Mouse (Mus musculus) midbrain, embryonic 13.5 days (tissue): ENCODE data around the gene Ankrd17. TPM values are rescaled to one million over a fixed set of nuclear protein-coding genes. Genes with fewer than 3 reads are reported as not detected.
A peak's percentile ranks its signal among the peaks of the same experiment; 100 is the strongest.

ENCODE experiments used
- ATAC-seq: fragments of 200-750 bp; cut with Nextera tagmentation; 2 replicates; pipeline ENCODE4 v1.8.0; 2017; ENCODE audit warnings: mild to moderate bottlenecking, moderate TSS enrichment, moderate library complexity
- H3K27ac ChIP-seq: fragments of 300-500 bp; sonication (generic); 2 replicates; pipeline ENCODE4 v1.5.1; 2015; ENCODE audit warnings: inconsistent platforms, mild to moderate bottlenecking, moderate library complexity
- H3K27me3 ChIP-seq: fragments of 300-500 bp; sonication (generic); 2 replicates; pipeline ENCODE4 v1.6.1; 2015; ENCODE audit warnings: mild to moderate bottlenecking, inconsistent platforms
- H3K36me3 ChIP-seq: fragments of 300-500 bp; sonication (generic); 2 replicates; pipeline ENCODE4 v1.6.1; 2015; ENCODE audit warnings: mild to moderate bottlenecking, inconsistent platforms
- H3K4me1 ChIP-seq: fragments of 300-500 bp; sonication (generic); replicated peaks from 2 replicates; pipeline ENCODE4 v1.6.1; 2015; ENCODE audit warnings: inconsistent platforms
- H3K4me2 ChIP-seq: fragments of 300-500 bp; sonication (generic); replicated peaks from 2 replicates; pipeline ENCODE4 v1.6.1; 2015; ENCODE audit warnings: moderate library complexity, mild to moderate bottlenecking, inconsistent platforms
- H3K4me3 ChIP-seq: fragments of 300-500 bp; sonication (generic); replicated peaks from 2 replicates; pipeline ENCODE4 v1.5.1; 2015; ENCODE audit warnings: mild to moderate bottlenecking, inconsistent platforms
- H3K9ac ChIP-seq: fragments of 300-500 bp; sonication (generic); replicated peaks from 2 replicates; pipeline ENCODE4 v1.6.1; 2015; ENCODE audit warnings: mild to moderate bottlenecking, inconsistent platforms
- H3K9me3 ChIP-seq: fragments of 300-500 bp; sonication (generic); 2 replicates; pipeline ENCODE4 v1.6.1; 2016; ENCODE audit warnings: mild to moderate bottlenecking, inconsistent platforms
- WGBS: fragments of 180-500 bp; shearing (Covaris S2); methylation state at CpG from one replicate; pipeline ENCODE4 v1.1.7; 2015; 5-methylcytosine and 5-hydroxymethylcytosine counted together
- polyA plus RNA-seq: library from polyadenylated mRNA; unstranded; fragments of >200 nt; fragmentation: Nextera tagmentation; extraction: Ambion mirVana; gene quantifications from 2 replicates; pipeline ENCODE4 v1.2.1, GENCODE M21; 2015

Ankrd17 gene
- polyA plus RNA-seq, 1 experiment from 2014 or later: 32.2 TPM

DNA sequence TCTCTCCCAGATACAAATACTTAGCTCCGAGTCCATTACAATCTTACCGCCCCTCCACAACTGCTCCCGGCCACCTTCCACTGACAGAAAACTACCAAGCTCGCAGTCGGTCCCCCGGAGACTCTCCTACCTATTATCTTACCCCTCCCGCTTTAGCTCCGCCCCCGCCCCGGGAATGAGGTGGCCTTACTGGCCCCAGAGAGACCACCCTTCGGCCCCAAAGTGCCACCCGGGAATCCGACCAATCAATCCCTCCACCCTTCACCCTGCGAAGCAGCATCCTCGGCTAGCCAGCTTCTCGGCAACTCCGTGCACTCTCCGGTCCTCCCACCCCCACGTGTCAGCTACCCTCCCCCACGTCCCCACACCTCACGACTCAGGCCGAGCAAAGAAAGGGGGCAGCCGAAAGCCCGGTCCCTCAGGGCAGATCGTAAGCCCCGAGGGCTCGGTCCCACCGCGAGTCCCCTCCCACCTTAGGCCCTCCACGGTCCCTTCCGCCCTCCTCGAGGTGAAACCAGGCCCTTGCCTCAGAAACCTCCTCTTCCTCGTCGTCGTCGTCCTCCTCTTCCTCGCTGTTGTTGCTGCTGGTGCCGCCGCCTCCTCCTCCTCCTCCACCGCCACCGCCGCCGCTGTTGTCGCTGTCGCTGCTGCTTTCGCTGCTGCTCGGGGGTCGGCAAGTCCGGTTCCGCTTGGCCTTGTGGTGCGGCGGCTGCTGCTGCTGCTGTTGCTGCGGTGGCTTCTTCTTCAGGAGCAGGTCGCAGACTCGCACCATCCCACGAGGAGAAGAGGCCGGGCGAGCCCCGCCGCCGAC, 1.0 kb downstream of the Ankrd17 start:
- Histone ChIP-seq H3K36me3 (no peaks in the 10 kb centered on the region), H3K27ac (peak overlapping the region; percentile 99), H3K4me3 (peak overlapping the region; percentile 91), H3K27me3 (no peaks in the 10 kb centered on the region), H3K4me2 (peak overlapping the region; percentile 84), H3K9me3 (no peaks in the 10 kb centered on the region), H3K9ac (peak overlapping the region; percentile 97), H3K4me1 (peaks cover 40% of the 10 kb centered on the region)
- ATAC-seq: peak; percentile 49
- under 1% methylated on average over 61 of the region's 61 CpGs for WGBS

- H3K27ac ChIP-seq: no peak overlapping the region
- peak overlapping the region; percentile 91 for H3K4me3 ChIP-seq
- ATAC-seq: no peak
- peak overlapping the region; percentile 97 for H3K9ac ChIP-seq
- peak overlapping the region; percentile 84 for H3K4me2 ChIP-seq
- H3K36me3 ChIP-seq: no peaks in the 10 kb centered on the region; the same call in 1 of the 2 replicates
- no peaks in the 10 kb centered on the region for H3K9me3 ChIP-seq
- 4% methylated on average over 6 of the region's 6 CpGs for WGBS
- no peaks in the 10 kb centered on the region for H3K27me3 ChIP-seq
- H3K4me1 ChIP-seq: peaks cover 40% of the 10 kb centered on the region
These were observed 1.9 kb downstream of the Ankrd17 start for GRCm38 (mm10) chr5:90364526-90364925.

DNA sequence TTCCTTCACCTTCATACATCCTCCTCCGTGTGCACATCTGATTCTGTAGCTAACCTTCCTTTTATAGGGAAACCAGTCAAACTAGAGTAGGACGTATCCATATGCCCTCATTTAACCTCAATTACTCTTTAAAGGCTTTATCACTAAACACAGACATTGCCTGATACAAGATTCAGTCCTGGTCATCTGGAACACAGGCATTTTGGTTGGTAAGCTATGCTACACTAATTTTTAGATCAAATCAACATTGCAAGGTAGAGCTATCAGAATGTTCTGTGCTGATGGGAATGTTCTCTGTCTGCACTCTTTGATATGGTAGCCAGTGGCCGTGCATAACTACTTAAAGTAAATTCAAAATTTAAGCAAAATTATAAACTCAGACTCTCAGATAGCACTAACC, 10.6 kb downstream of the Ankrd17 start:
- Histone ChIP-seq H3K36me3 (no peaks in the 10 kb centered on the region; the same call in 1 of the 2 replicates), H3K4me2 (no peak overlapping the region), H3K27ac (no peak overlapping the region), H3K9ac (no peak overlapping the region), H3K27me3 (no peaks in the 10 kb centered on the region), H3K4me3 (no peak overlapping the region), H3K9me3 (no peaks in the 10 kb centered on the region), H3K4me1 (no peaks in the 10 kb centered on the region)
- 89% methylated on average over 3 of the region's 3 CpGs for WGBS
- ATAC-seq: no peak

- H3K9me3 ChIP-seq: no peaks in the 10 kb centered on the region
- WGBS: 95% methylated on average over 4 of the region's 4 CpGs
- no peaks in the 10 kb centered on the region for H3K36me3 ChIP-seq
- no peak overlapping the region for H3K9ac ChIP-seq
- no peak for ATAC-seq
- H3K27ac ChIP-seq: no peak overlapping the region
- no peaks in the 10 kb centered on the region for H3K27me3 ChIP-seq
- no peaks in the 10 kb centered on the region for H3K4me1 ChIP-seq
- no peak overlapping the region for H3K4me2 ChIP-seq
- H3K4me3 ChIP-seq: no peak overlapping the region
These were observed 12.6 kb downstream of the Ankrd17 start for GRCm38 (mm10) chr5:90353552-90354317.

DNA sequence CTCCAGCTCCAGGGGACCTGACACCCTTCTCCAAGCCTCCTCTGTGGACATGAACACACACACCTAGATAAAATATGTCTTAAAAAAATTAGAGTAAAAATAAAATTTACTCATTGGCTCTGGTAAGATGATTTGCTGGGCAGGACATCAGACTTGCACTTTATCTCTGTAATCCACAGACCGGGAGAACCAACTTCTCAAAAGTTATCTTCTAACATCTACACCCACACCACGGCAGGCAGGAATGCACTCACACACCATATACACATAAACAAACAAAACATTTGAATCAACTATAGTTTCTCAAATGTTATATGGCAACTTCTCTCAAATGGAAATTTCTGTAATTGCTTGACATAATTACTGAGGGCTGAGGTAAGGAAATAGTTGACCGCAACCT, 19.5 kb downstream of the Ankrd17 start:
- H3K36me3 ChIP-seq: no peaks in the 10 kb centered on the region
- H3K27me3 ChIP-seq: no peaks in the 10 kb centered on the region
- H3K4me1 ChIP-seq: no peaks in the 10 kb centered on the region
- H3K4me3 ChIP-seq: no peak overlapping the region
- H3K9me3 ChIP-seq: no peaks in the 10 kb centered on the region
- 99% methylated on average over 3 of the region's 3 CpGs for WGBS
- H3K27ac ChIP-seq: no peak overlapping the region
- no peak overlapping the region for H3K9ac ChIP-seq
- H3K4me2 ChIP-seq: no peak overlapping the region
- no peak for ATAC-seq

- Histone ChIP-seq H3K36me3 (no peaks in the 10 kb centered on the region), H3K4me1 (peaks cover 25% of the 10 kb centered on the region), H3K9ac (no peak overlapping the region), H3K4me2 (no peak overlapping the region), H3K27ac (no peak overlapping the region), H3K4me3 (no peak overlapping the region), H3K27me3 (no peaks in the 10 kb centered on the region), H3K9me3 (no peaks in the 10 kb centered on the region)
- ATAC-seq: no peak
- WGBS: 78% methylated on average over 4 of the region's 4 CpGs
These were observed 25.5 kb downstream of the Ankrd17 start for GRCm38 (mm10) chr5:90340847-90341246.

DNA sequence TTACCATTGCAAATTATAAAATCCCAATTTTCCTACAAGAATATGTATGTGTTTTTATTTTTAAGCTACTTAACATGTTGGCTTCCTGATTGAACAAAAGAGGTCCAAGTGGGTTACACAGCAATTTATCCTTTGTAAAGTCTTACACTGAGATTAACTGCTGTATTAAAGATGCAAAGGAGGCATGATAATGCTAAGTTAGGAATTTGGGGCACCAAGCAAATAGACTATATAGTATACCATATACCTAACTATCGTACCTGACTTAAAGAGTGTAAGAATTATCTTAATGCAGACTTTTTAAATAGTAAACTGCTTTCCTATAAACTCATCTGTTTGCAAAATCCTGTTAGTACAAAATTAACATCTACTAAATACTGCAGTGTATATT, 26.4 kb downstream of the Ankrd17 start:
- no peaks in the 10 kb centered on the region for H3K36me3 ChIP-seq
- H3K27ac ChIP-seq: peak overlapping the region; percentile 63; the same call in 1 of the 2 replicates
- H3K4me2 ChIP-seq: peak overlapping the region; percentile 55
- 81% methylated on average over 1 of the region's 1 CpGs for WGBS
- H3K4me1 ChIP-seq: peaks cover 25% of the 10 kb centered on the region
- peak; percentile 66 for ATAC-seq
- H3K9me3 ChIP-seq: no peaks in the 10 kb centered on the region
- H3K27me3 ChIP-seq: no peaks in the 10 kb centered on the region
- H3K9ac ChIP-seq: no peak overlapping the region
- H3K4me3 ChIP-seq: peak overlapping the region; percentile 48; the same call in 1 of the 2 replicates

GRCm38 (mm10) chr5:90339129-90339952, 27.0 kb downstream of the Ankrd17 start:
- H3K4me3 ChIP-seq: peak overlapping the region; percentile 48
- H3K9ac ChIP-seq: peak overlapping the region; percentile 56
- H3K4me1 ChIP-seq: peaks cover 25% of the 10 kb centered on the region
- 18% methylated on average over 5 of the region's 5 CpGs for WGBS
- H3K9me3 ChIP-seq: no peaks in the 10 kb centered on the region
- no peaks in the 10 kb centered on the region for H3K27me3 ChIP-seq
- H3K4me2 ChIP-seq: peak overlapping the region; percentile 55
- peak overlapping the region; percentile 63 for H3K27ac ChIP-seq
- peak; percentile 98 for ATAC-seq
- H3K36me3 ChIP-seq: no peaks in the 10 kb centered on the region

GRCm38 (mm10) chr5:90338177-90339091, 27.9 kb downstream of the Ankrd17 start:
- Histone ChIP-seq H3K9me3 (no peaks in the 10 kb centered on the region), H3K9ac (peak overlapping the region; percentile 37; the same call in 1 of the 2 replicates), H3K27me3 (no peaks in the 10 kb centered on the region), H3K4me1 (peaks cover 25% of the 10 kb centered on the region), H3K4me3 (peak overlapping the region; percentile 24), H3K36me3 (no peaks in the 10 kb centered on the region), H3K4me2 (peak overlapping the region; percentile 45), H3K27ac (peak overlapping the region; percentile 31; the same call in 1 of the 2 replicates)
- peak; percentile 51 for ATAC-seq
- WGBS: 22% methylated on average over 7 of the region's 7 CpGs

DNA sequence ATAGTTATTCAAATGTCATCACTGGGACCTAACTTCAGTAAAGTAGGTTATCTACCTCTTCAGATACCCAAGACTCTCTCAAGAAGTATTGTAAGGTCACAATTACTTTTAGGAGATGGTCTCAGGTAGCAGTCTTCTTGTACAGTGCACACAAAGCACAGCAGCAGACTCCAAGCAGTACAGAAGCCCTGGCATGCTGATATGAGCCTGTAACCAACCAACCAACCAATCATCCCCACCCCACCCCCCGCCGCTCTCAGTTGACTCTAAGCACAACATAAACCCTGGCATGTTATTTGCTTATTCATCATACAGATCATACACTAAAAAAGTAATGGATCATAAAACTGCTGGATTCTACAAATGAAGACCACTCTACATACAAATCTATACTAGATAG, 33.9 kb downstream of the Ankrd17 start:
- Histone ChIP-seq H3K4me2 (no peak overlapping the region), H3K27ac (no peak overlapping the region), H3K9ac (no peak overlapping the region), H3K36me3 (no peaks in the 10 kb centered on the region), H3K9me3 (no peaks in the 10 kb centered on the region), H3K4me1 (peaks cover 4% of the 10 kb centered on the region; the same call in 1 of the 2 replicates), H3K4me3 (no peak overlapping the region), H3K27me3 (no peaks in the 10 kb centered on the region)
- ATAC-seq: no peak
- 92% methylated on average over 2 of the region's 2 CpGs for WGBS

DNA sequence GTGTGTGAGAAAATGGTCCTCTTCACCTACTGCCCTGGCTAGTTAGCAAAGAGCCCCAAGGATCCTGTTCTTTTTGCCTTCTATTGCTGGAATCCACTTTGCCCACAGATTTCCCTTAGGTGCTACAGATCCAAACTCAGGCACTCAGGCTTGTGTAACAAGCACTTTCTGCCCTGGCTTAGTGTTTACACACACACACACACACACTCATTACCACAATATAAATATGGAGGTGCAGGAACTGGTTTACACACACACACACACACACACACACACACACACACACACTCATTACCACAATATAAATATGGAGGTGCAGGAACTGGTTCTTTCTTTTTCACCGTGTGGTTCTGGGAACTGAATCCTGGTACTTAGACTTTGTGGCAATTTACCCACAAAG, 35.3 kb downstream of the Ankrd17 start:
- Histone ChIP-seq H3K4me1 (peaks cover 4% of the 10 kb centered on the region; the same call in 1 of the 2 replicates), H3K4me3 (no peak overlapping the region), H3K27ac (no peak overlapping the region), H3K27me3 (no peaks in the 10 kb centered on the region), H3K9me3 (no peaks in the 10 kb centered on the region), H3K36me3 (no peaks in the 10 kb centered on the region), H3K4me2 (no peak overlapping the region), H3K9ac (no peak overlapping the region)
- ATAC-seq: no peak
- WGBS: 94% methylated on average over 1 of the region's 1 CpGs
